Mouse (Mus musculus) hindbrain, embryonic 16.5 days (tissue): Measurements from ENCODE around the gene Ccni. TPM values are rescaled to one million over a fixed set of nuclear protein-coding genes. Genes with fewer than 3 reads are reported as not detected.
A peak's percentile ranks its signal among the peaks of the same experiment; 100 is the strongest.

Experiments used
- ATAC-seq: fragments of 200-750 bp; cut with Nextera tagmentation; 2 replicates; pipeline ENCODE4 v1.8.0; 2017; ENCODE audit warnings: moderate TSS enrichment, moderate library complexity
- H3K27ac ChIP-seq: fragments of 300-500 bp; sonication (generic); 2 replicates; pipeline ENCODE4 v1.5.1; 2014; ENCODE audit warnings: low read depth, mild to moderate bottlenecking, control low read depth, low read length, moderate library complexity
- H3K27me3 ChIP-seq: fragments of 300-500 bp; sonication (generic); replicated peaks from 2 replicates; pipeline ENCODE4 v1.6.1; 2014; ENCODE audit warnings: low read length; ENCODE audit not compliant: control insufficient read depth, insufficient read depth
- H3K36me3 ChIP-seq: fragments of 300-500 bp; sonication (generic); 2 replicates; pipeline ENCODE4 v1.6.1; 2014; ENCODE audit warnings: mild to moderate bottlenecking, low read length, moderate library complexity, mixed read lengths; ENCODE audit not compliant: control insufficient read depth, insufficient read depth
- H3K4me1 ChIP-seq: fragments of 300-500 bp; sonication (generic); 2 replicates; pipeline ENCODE4 v1.6.1; 2014; ENCODE audit warnings: low read depth, low read length; ENCODE audit not compliant: control insufficient read depth, insufficient read depth
- H3K4me2 ChIP-seq: fragments of 300-500 bp; sonication (generic); 2 replicates; pipeline ENCODE4 v1.6.1; 2014; ENCODE audit warnings: mild to moderate bottlenecking, low read length, control low read depth, moderate library complexity
- H3K4me3 ChIP-seq: fragments of 300-500 bp; sonication (generic); 2 replicates; pipeline ENCODE4 v1.5.1; 2014; ENCODE audit warnings: mild to moderate bottlenecking, low read length, control low read depth, moderate library complexity
- H3K9ac ChIP-seq: fragments of 300-500 bp; sonication (generic); 2 replicates; pipeline ENCODE4 v1.6.1; 2014; ENCODE audit warnings: low read depth, mild to moderate bottlenecking, control low read depth, low read length, moderate library complexity
- H3K9me3 ChIP-seq: fragments of 300-500 bp; sonication (generic); 2 replicates; pipeline ENCODE4 v1.6.1; 2014; ENCODE audit warnings: mild to moderate bottlenecking, low read length, moderate library complexity; ENCODE audit not compliant: control insufficient read depth
- WGBS: fragments of 180-500 bp; shearing (Covaris S2); extraction: QIAGEN DNeasy Blood & Tissue Kit; methylation state at CpG from one replicate; pipeline ENCODE4 v1.1.7; 2014; 5-methylcytosine and 5-hydroxymethylcytosine counted together
- polyA plus RNA-seq: library from polyadenylated mRNA; unstranded; fragments of >200 nt; fragmentation: Nextera tagmentation; extraction: Ambion mirVana; gene quantifications from 2 replicates; pipeline ENCODE4 v1.2.1, GENCODE M21; 2015

Ccni gene
- polyA plus RNA-seq, 1 experiment from 2014 or later: 118 TPM

- no peak overlapping the region for H3K4me3 ChIP-seq
- 79% methylated on average over 12 of the region's 12 CpGs for WGBS
- H3K36me3 ChIP-seq: no peaks in the 10 kb centered on the region
- no peaks in the 10 kb centered on the region for H3K9me3 ChIP-seq
- no peak overlapping the region for H3K9ac ChIP-seq
- no peak overlapping the region for H3K27ac ChIP-seq
- no peaks in the 10 kb centered on the region for H3K4me1 ChIP-seq
- H3K4me2 ChIP-seq: no peak overlapping the region
- H3K27me3 ChIP-seq: no peaks in the 10 kb centered on the region
- ATAC-seq: no peak
Measured at GRCm38 (mm10) chr5:93149969-93150777, 56.1 kb downstream of the Ccni start.

GRCm38 (mm10) chr5:93145504-93145903 lies 60.8 kb downstream of the Ccni start:
- Histone ChIP-seq H3K9ac (no peak overlapping the region), H3K27ac (no peak overlapping the region), H3K4me3 (no peak overlapping the region), H3K9me3 (no peaks in the 10 kb centered on the region), H3K36me3 (peaks cover 4% of the 10 kb centered on the region), H3K4me2 (no peak overlapping the region), H3K4me1 (peaks cover 3% of the 10 kb centered on the region), H3K27me3 (no peaks in the 10 kb centered on the region)
- WGBS: 68% methylated on average over 6 of the region's 6 CpGs
- 0 out of 2 replicates have a peak, but pooled peaks have one; percentile 17 for ATAC-seq

GRCm38 (mm10) chr5:93144874-93145273 lies 61.4 kb downstream of the Ccni start:
- Histone ChIP-seq H3K27ac (peak overlapping the region; percentile 12; the same call in 1 of the 2 replicates), H3K9me3 (no peaks in the 10 kb centered on the region), H3K4me3 (no peak overlapping the region), H3K9ac (no peak overlapping the region), H3K27me3 (no peaks in the 10 kb centered on the region), H3K4me1 (peaks cover 3% of the 10 kb centered on the region), H3K4me2 (no peak overlapping the region), H3K36me3 (peaks cover 4% of the 10 kb centered on the region)
- 36% methylated on average over 5 of the region's 5 CpGs for WGBS
- no peak for ATAC-seq

- peak overlapping the region; percentile 23; the same call in 1 of the 2 replicates for H3K27ac ChIP-seq
- 71% methylated on average over 12 of the region's 12 CpGs for WGBS
- no peak overlapping the region for H3K4me3 ChIP-seq
- H3K4me1 ChIP-seq: peaks cover 3% of the 10 kb centered on the region
- H3K9me3 ChIP-seq: no peaks in the 10 kb centered on the region
- peaks cover 7% of the 10 kb centered on the region for H3K36me3 ChIP-seq
- no peak overlapping the region for H3K9ac ChIP-seq
- peak; percentile 37 for ATAC-seq
- H3K27me3 ChIP-seq: no peaks in the 10 kb centered on the region
- H3K4me2 ChIP-seq: no peak overlapping the region
Measured at GRCm38 (mm10) chr5:93143360-93144091, 62.8 kb downstream of the Ccni start.

- no peak overlapping the region for H3K9ac ChIP-seq
- H3K4me2 ChIP-seq: no peak overlapping the region
- ATAC-seq: no peak
- no peak overlapping the region for H3K27ac ChIP-seq
- peaks cover 7% of the 10 kb centered on the region for H3K36me3 ChIP-seq
- peaks cover 3% of the 10 kb centered on the region for H3K4me1 ChIP-seq
- H3K27me3 ChIP-seq: no peaks in the 10 kb centered on the region
- WGBS: 72% methylated on average over 5 of the region's 5 CpGs
- H3K4me3 ChIP-seq: no peak overlapping the region
- no peaks in the 10 kb centered on the region for H3K9me3 ChIP-seq
Measured at GRCm38 (mm10) chr5:93140747-93141146, 65.5 kb downstream of the Ccni start.

- ATAC-seq: no peak
- Histone ChIP-seq H3K4me2 (no peak overlapping the region), H3K27ac (no peak overlapping the region), H3K9me3 (no peaks in the 10 kb centered on the region), H3K9ac (no peak overlapping the region), H3K4me3 (no peak overlapping the region), H3K36me3 (peaks cover 7% of the 10 kb centered on the region), H3K4me1 (no peaks in the 10 kb centered on the region), H3K27me3 (no peaks in the 10 kb centered on the region)
- 92% methylated on average over 9 of the region's 9 CpGs for WGBS
Measured at GRCm38 (mm10) chr5:93139350-93139749, 66.9 kb downstream of the Ccni start.

GRCm38 (mm10) chr5:93136956-93137586 lies 69.2 kb downstream of the Ccni start:
- ATAC-seq: peak; percentile 28; the same call in 1 of the 2 replicates
- Histone ChIP-seq H3K27me3 (no peaks in the 10 kb centered on the region), H3K4me3 (no peak overlapping the region), H3K9ac (no peak overlapping the region), H3K4me1 (peaks cover 11% of the 10 kb centered on the region), H3K36me3 (peaks cover 7% of the 10 kb centered on the region), H3K9me3 (no peaks in the 10 kb centered on the region), H3K4me2 (no peak overlapping the region), H3K27ac (no peak overlapping the region)
- WGBS: 60% methylated on average over 5 of the region's 5 CpGs

GRCm38 (mm10) chr5:93135368-93136107 lies 70.8 kb downstream of the Ccni start:
- no peak for ATAC-seq
- WGBS: 85% methylated on average over 10 of the region's 10 CpGs

More at GRCm38 (mm10) chr5:93135368-93136107, 70.8 kb downstream of the Ccni start:
- Histone ChIP-seq H3K4me1 (peaks cover 22% of the 10 kb centered on the region), H3K36me3 (peaks cover 3% of the 10 kb centered on the region; the same call in 1 of the 2 replicates), H3K4me3 (no peak overlapping the region), H3K27ac (no peak overlapping the region), H3K9me3 (no peaks in the 10 kb centered on the region), H3K4me2 (no peak overlapping the region), H3K27me3 (no peaks in the 10 kb centered on the region), H3K9ac (no peak overlapping the region)
